Mouse (Mus musculus) naive thymus-derived CD4-positive, alpha-beta T cell, adult 5 months (primary cell): ENCODE data around the gene Fam47c. TPM values are rescaled to one million over a fixed set of nuclear protein-coding genes. Genes with fewer than 3 reads are reported as not detected.

ENCODE experiments used
- polyA plus RNA-seq: library from polyadenylated mRNA; unstranded; fragments of 100-300 nt; shearing (Covaris generic); gene quantifications from one replicate; pipeline ENCODE4 v1.2.1, GENCODE M21; 2017

Gene Fam47c
- not detected for polyA plus RNA-seq

GRCm38 (mm10) chrX:78737463-78737862, at the start of gene Fam47c:
Gene Fam47c, plus strand, starts transcription at chrX:78737763.

Other genes with a start within 250 kb of the Fam47c start
- 6.0 TPM for gene Prrg1, start 153.9 kb upstream of the Fam47c start, polyA plus RNA-seq